Mouse (Mus musculus) lung, adult 2 months (tissue): ENCODE results near the gene Chd2.

Source experiments
- CTCF ChIP-seq: fragments of 200-500 bp; IDR thresholded peaks from 2 replicates; pipeline ENCODE4 v1.5.1; 2011; ENCODE audit warnings: mild to moderate bottlenecking, low read length, control low read depth; ENCODE audit not compliant: insufficient read depth
- POLR2A ChIP-seq: fragments of 200-500 bp; IDR thresholded peaks from 2 replicates; pipeline ENCODE4 v1.6.1; 2011; ENCODE audit warnings: low read depth, mild to moderate bottlenecking, control low read depth, low read length, borderline replicate concordance; ENCODE audit errors: extremely low read depth

- TF ChIP-seq CTCF = no peak
- TF ChIP-seq POLR2A = no peak
These were observed 87.5 kb downstream of the Chd2 start for GRCm38 (mm10) chr7:73454113-73454512.
